Mouse (Mus musculus) testis, adult 2 months (tissue): ENCODE data around the gene Pacs2. TPM values are rescaled to one million over a fixed set of nuclear protein-coding genes. Genes with fewer than 3 reads are reported as not detected.

Source experiments
- H3K27ac ChIP-seq: fragments of 200-500 bp; 2 replicates; pipeline ENCODE4 v1.5.1; 2012; ENCODE audit warnings: low read depth, low read length; ENCODE audit not compliant: control insufficient read depth, insufficient read depth
- H3K27me3 ChIP-seq: fragments of 200-500 bp; 2 replicates; pipeline ENCODE4 v1.6.1; 2012; ENCODE audit warnings: mild to moderate bottlenecking, low read length, moderate library complexity; ENCODE audit not compliant: control insufficient read depth, insufficient read depth
- H3K36me3 ChIP-seq: fragments of 200-500 bp; 2 replicates; pipeline ENCODE4 v1.6.1; 2012; ENCODE audit warnings: mild to moderate bottlenecking, low read length; ENCODE audit not compliant: control insufficient read depth, insufficient read depth
- H3K4me1 ChIP-seq: fragments of 200-500 bp; 2 replicates; pipeline ENCODE4 v1.6.1; 2012; ENCODE audit warnings: low read length; ENCODE audit not compliant: control insufficient read depth, insufficient read depth
- H3K4me3 ChIP-seq: fragments of 200-500 bp; 2 replicates; pipeline ENCODE4 v1.5.1; 2012; ENCODE audit warnings: low read depth, mild to moderate bottlenecking, low read length, moderate library complexity, mixed read lengths; ENCODE audit not compliant: control insufficient read depth
- CTCF ChIP-seq: fragments of 200-500 bp; IDR thresholded peaks from 2 replicates; pipeline ENCODE4 v1.5.1; 2012; ENCODE audit warnings: low read depth, mild to moderate bottlenecking, inconsistent platforms, low read length, moderate library complexity; ENCODE audit not compliant: control insufficient read depth, insufficient read depth, insufficient replicate concordance
- POLR2A ChIP-seq: fragments of 200-500 bp; IDR thresholded peaks from 2 replicates; pipeline ENCODE4 v1.6.1; 2012; ENCODE audit warnings: low read depth, mild to moderate bottlenecking, inconsistent platforms, low read length, moderate library complexity; ENCODE audit not compliant: control insufficient read depth
- polyA plus RNA-seq: library from polyadenylated mRNA; depleted of rRNA; stranded (reverse); fragments of >200 nt; gene quantifications from 2 replicates; pipeline ENCODE4 v1.2.3, GENCODE M21; 2012

The Pacs2 gene
- polyA plus RNA-seq, 1 experiment: 216 TPM

DNA sequence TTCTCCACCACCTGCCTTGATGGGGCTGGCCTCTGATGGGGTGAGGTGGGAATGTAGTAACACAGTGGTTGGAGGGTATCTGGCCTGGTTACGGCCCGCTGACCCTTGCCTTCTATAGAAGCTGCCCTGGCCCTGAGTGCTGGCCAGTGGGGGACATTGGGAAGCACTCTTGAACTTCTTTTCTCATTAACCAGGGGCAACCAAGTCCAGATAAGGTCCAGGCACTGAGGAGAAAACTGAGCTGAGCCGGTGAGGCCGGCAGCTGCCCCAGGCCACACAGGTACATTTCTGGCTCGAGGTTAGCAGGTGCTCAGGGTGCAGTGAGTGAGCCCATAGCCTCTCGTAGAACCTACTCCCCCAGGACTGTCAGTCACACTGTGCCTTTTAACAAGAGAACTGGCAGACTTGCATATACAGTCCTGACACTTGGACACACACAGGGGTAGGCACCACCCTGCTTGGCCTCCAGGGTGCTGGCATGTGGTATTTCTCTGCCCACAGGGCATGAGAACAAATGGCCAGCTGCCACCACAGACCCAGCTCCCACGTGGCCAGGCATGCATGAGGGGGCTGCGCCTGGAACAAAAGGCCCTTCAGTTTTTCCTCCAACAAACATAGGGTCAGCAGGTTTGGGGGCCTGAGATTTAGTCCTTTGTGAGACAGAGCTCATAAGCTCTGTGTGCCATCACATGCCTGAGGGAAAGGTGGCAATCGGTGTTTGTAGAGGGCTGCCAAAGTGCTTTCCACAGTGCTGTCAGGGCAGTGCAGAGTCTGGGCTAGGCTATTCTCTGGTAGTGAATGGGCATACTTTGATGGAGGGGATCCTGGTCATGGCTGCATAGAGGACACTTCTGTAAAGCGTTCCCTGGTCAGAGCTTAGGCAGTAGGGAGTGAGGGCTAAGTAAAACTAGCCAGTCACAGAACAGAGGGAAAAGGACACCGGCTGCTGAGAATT, 18.3 kb downstream of the Pacs2 start:
- Histone ChIP-seq H3K27me3 (no peaks in the 10 kb centered on the region), H3K36me3 (no peaks in the 10 kb centered on the region), H3K4me3 (no peak overlapping the region), H3K27ac (no peak overlapping the region; the same call in 1 of the 2 replicates), H3K4me1 (peaks cover 3% of the 10 kb centered on the region; the same call in 1 of the 2 replicates)
- TF ChIP-seq CTCF (no peak), POLR2A (no peak)

- Histone ChIP-seq H3K27ac (no peak overlapping the region), H3K4me1 (peaks cover 3% of the 10 kb centered on the region; the same call in 1 of the 2 replicates), H3K36me3 (no peaks in the 10 kb centered on the region), H3K4me3 (no peak overlapping the region), H3K27me3 (no peaks in the 10 kb centered on the region)
- TF ChIP-seq POLR2A (no peak), CTCF (no peak)
Measured at GRCm38 (mm10) chr12:113035093-113035492, 20.8 kb downstream of the Pacs2 start.

GRCm38 (mm10) chr12:113036996-113037395, 22.7 kb downstream of the Pacs2 start:
- no peak overlapping the region for H3K27ac ChIP-seq
- TF ChIP-seq CTCF (no peak), POLR2A (no peak)
- no peaks in the 10 kb centered on the region for H3K27me3 ChIP-seq
- no peak overlapping the region for H3K4me3 ChIP-seq
- no peaks in the 10 kb centered on the region for H3K36me3 ChIP-seq
- peaks cover 4% of the 10 kb centered on the region for H3K4me1 ChIP-seq

DNA sequence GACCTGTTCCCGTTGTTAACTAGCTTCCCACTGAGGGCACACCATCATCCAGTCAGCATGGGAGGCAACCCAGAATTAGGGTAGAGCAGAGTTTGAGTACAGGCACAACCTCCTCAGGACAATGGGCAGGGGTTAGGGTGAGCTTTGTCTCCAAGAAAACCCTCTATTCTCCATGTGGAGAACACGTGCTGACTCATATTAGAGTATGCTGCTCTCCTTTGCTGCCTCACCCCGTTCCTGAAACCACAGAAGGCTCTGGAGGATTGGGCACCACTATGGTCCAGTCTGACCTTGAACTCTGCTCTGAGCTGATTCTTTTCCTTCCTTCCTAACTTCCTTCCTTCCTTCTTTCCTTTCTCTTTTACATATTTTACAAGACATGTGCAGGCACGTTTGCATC, 24.1 kb downstream of the Pacs2 start:
- TF ChIP-seq CTCF: no peak
- no peak for TF ChIP-seq POLR2A
- Histone ChIP-seq H3K27ac (no peak overlapping the region), H3K4me1 (peaks cover 2% of the 10 kb centered on the region; the same call in 1 of the 2 replicates), H3K27me3 (no peaks in the 10 kb centered on the region), H3K36me3 (no peaks in the 10 kb centered on the region), H3K4me3 (no peak overlapping the region)

DNA sequence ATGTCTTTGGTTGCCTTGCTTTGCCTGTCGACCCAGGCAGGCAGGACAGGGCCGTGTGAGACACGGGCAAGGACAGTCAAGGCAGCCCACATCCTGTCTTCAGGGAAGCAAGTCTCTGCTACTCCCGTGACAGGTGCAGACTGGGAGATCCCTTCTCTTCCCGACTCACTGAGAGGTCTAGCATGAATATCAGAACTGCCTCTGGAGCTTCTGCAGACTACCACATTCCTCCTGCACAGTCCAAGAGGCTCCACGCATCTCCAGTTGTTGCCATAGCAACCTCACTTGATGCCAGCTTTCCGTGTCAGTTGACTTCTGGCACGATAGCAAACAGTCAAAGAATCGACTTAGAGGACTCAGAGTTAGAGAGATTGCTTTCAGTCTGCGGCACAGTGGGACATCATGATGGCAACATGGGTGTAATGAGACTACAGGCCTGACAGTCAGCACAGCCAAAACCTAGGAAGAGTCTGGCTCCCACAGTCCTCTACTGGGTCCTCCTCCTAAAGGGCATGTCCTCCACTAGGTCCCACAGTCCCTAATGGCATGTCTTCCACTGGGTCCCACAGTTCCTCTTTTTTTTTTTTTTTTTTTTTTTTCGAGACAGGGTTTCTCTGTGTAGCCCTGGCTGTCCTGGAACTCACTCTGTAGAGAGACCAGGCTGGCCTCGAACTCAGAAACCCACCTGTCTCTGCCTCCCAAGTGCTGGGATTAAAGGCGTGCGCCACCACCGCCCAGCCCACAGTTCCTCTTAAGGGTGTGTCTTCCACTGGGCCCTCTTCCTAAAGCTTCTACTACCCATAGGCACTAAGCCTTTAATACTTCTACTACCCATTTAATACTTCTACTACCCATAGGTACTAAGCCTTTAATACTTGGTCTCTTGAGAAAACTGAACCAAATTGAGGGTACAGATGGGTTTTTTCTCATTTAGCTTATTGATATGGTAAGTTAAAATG, 27.5 kb downstream of the Pacs2 start:
- no peak for TF ChIP-seq POLR2A
- no peak for TF ChIP-seq CTCF
- Histone ChIP-seq H3K4me3 (no peak overlapping the region), H3K27me3 (no peaks in the 10 kb centered on the region), H3K4me1 (peaks cover 2% of the 10 kb centered on the region), H3K36me3 (no peaks in the 10 kb centered on the region), H3K27ac (no peak overlapping the region)

GRCm38 (mm10) chr12:113042543-113042942, 28.2 kb downstream of the Pacs2 start:
- Histone ChIP-seq H3K36me3 (no peaks in the 10 kb centered on the region), H3K4me1 (peaks cover 2% of the 10 kb centered on the region), H3K4me3 (no peak overlapping the region), H3K27ac (no peak overlapping the region), H3K27me3 (no peaks in the 10 kb centered on the region)
- no peak for TF ChIP-seq CTCF
- no peak for TF ChIP-seq POLR2A
